Mouse (Mus musculus) embryonic facial prominence, embryonic 12.5 days (tissue): Measurements from ENCODE around the gene Apmap. TPM values are rescaled to one million over a fixed set of nuclear protein-coding genes. Genes with fewer than 3 reads are reported as not detected.
A peak's percentile ranks its signal among the peaks of the same experiment; 100 is the strongest.

ENCODE experiments used
- ATAC-seq: fragments of 200-750 bp; cut with Nextera tagmentation; 2 replicates; pipeline ENCODE4 v1.8.0; 2017; ENCODE audit not compliant: insufficient number of reproducible peaks, insufficient read depth, low FRiP score, low TSS enrichment
- H3K27ac ChIP-seq: fragments of 300-500 bp; sonication (generic); 2 replicates; pipeline ENCODE4 v1.5.1; 2016; ENCODE audit warnings: mild to moderate bottlenecking
- H3K27me3 ChIP-seq: fragments of 300-500 bp; sonication (generic); 2 replicates; pipeline ENCODE4 v1.6.1; 2016; ENCODE audit warnings: mild to moderate bottlenecking, moderate library complexity
- H3K36me3 ChIP-seq: fragments of 300-500 bp; sonication (generic); 2 replicates; pipeline ENCODE4 v1.6.1; 2016; ENCODE audit warnings: mild to moderate bottlenecking
- H3K4me1 ChIP-seq: fragments of 300-500 bp; sonication (generic); 2 replicates; pipeline ENCODE4 v1.6.1; 2016
- H3K4me2 ChIP-seq: fragments of 300-500 bp; sonication (generic); replicated peaks from 2 replicates; pipeline ENCODE4 v1.6.1; 2016; ENCODE audit warnings: mild to moderate bottlenecking, moderate library complexity
- H3K4me3 ChIP-seq: fragments of 300-500 bp; sonication (generic); 2 replicates; pipeline ENCODE4 v1.5.1; 2016; ENCODE audit warnings: mild to moderate bottlenecking
- H3K9ac ChIP-seq: fragments of 300-500 bp; sonication (generic); 2 replicates; pipeline ENCODE4 v1.6.1; 2016; ENCODE audit warnings: mild to moderate bottlenecking, moderate library complexity
- H3K9me3 ChIP-seq: fragments of 300-500 bp; sonication (generic); 2 replicates; pipeline ENCODE4 v1.6.1; 2016; ENCODE audit warnings: mild to moderate bottlenecking, moderate library complexity
- WGBS: fragments of 180-500 bp; shearing (Covaris S2); methylation state at CpG from one replicate; pipeline ENCODE4 v1.1.7; 2016; 5-methylcytosine and 5-hydroxymethylcytosine counted together
- polyA plus RNA-seq: library from polyadenylated mRNA; unstranded; fragments of >200 nt; fragmentation: Nextera tagmentation; extraction: Ambion mirVana; gene quantifications from 2 replicates; pipeline ENCODE4 v1.2.1, GENCODE M21; 2016

The Apmap gene
- polyA plus RNA-seq, 1 experiment from 2014 or later, result 27.9 TPM

DNA sequence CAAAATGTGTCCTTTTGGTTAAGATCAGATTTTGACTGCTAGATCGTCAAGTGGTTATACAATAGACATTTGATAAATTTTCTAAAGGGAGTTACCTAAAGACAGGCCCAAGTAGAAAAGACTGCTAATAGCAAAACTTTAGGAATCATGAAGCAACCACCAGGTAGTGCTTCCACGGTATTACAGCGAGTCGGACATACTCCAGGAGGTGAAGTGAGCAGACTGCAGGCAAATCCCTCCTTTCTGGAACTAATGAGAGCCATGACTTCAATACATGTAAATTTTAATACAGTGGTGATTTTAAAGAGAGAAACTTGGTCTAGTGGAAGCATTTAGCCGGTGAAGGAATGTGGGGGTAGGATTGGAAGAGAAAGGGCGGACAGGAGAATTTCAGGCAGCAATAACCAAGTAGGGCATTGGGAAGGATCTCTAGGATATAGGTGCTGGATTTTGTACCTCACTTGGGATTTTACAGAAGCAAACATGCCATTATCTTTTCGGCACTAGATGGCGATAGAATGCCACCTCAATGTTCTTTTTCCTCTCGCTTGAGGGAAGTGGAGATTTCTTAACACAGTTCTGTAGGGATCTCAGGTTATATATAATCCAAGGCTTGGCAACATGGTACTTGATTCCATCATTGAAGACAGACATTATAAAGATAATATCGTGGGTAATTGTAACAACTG is 649 bp upstream of the Apmap start:
- Histone ChIP-seq H3K27me3 (no peaks in the 10 kb centered on the region), H3K27ac (peak overlapping the region; percentile 54; the same call in 1 of the 2 replicates), H3K36me3 (no peaks in the 10 kb centered on the region), H3K9ac (peak overlapping the region; percentile 75; the same call in 1 of the 2 replicates), H3K4me2 (peak overlapping the region; percentile 81), H3K4me1 (peaks cover 8% of the 10 kb centered on the region; the same call in 1 of the 2 replicates), H3K4me3 (peak overlapping the region; percentile 94), H3K9me3 (no peaks in the 10 kb centered on the region)
- 2% methylated on average over 10 of the region's 10 CpGs for WGBS
- peak; percentile 64 for ATAC-seq

DNA sequence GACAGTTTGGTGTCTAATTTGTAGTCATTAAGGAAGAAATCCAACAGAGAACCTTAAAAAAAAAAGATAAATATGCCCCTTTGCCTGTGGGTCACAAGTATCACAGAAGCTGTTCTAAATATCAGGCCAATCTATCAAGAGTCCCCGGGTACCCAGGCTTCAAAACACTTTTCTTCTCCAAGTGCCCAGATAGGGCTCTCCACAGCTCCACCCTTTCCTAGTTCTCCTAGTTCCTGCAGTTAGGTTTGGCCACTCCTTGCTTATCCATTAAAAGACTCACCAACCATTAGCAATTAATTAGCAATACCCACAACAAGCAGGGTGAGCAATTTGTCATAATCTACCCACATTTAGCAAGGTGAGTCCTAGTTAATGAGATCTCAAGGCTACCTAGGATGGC is 1.3 kb downstream of the Apmap start:
- Histone ChIP-seq H3K36me3 (no peaks in the 10 kb centered on the region), H3K4me3 (no peak overlapping the region), H3K27me3 (no peaks in the 10 kb centered on the region), H3K4me2 (peak overlapping the region; percentile 81), H3K4me1 (peaks cover 8% of the 10 kb centered on the region; the same call in 1 of the 2 replicates), H3K9me3 (no peaks in the 10 kb centered on the region), H3K27ac (no peak overlapping the region), H3K9ac (no peak overlapping the region)
- ATAC-seq, result no peak
- WGBS, result 79% methylated on average over 1 of the region's 1 CpGs

DNA sequence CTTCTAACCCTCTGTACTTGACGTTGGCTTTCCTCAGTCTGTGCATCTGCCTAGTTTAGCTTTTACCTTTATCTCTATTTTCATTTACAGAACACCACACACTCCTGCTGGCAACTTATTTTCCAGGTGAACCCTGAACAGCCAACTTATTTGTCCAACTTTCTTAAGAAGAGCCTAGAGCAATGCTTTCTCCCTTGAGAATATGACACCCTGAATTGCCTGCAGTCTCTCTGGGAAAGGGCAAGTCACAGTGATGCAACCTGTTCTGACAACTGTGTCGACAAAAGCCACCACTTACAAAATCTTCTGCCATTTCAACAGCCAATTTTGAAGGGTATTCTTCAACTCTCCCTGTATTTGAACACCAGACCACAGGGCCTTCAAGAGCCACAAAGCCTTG is 3.6 kb downstream of the Apmap start:
- Histone ChIP-seq H3K27me3 (no peaks in the 10 kb centered on the region), H3K36me3 (no peaks in the 10 kb centered on the region), H3K9ac (no peak overlapping the region), H3K4me1 (peaks cover 8% of the 10 kb centered on the region; the same call in 1 of the 2 replicates), H3K27ac (no peak overlapping the region), H3K4me2 (no peak overlapping the region), H3K9me3 (no peaks in the 10 kb centered on the region), H3K4me3 (no peak overlapping the region)
- 83% methylated on average over 2 of the region's 2 CpGs for WGBS
- ATAC-seq, result no peak

DNA sequence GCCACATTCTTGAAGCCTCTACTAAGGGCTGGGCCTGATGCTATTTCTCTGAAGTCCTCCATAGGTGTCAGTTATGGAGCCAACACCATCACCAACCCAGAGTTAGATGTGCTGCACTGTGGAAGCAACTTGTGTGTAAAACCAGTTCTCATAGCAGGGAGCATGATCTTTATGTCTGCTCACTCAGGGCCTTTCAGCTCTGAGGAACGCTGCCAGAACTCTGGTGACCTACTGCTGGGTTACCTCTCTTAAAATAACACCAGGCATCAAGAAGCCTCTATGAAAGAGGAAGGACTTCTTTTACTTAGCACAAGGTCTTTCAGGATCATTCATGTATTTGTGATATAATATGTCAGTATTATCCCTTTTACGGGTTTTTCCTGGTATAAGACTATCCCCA is 6.2 kb downstream of the Apmap start:
- Histone ChIP-seq H3K4me2 (no peak overlapping the region), H3K27ac (no peak overlapping the region), H3K4me1 (peaks cover 2% of the 10 kb centered on the region; the same call in 1 of the 2 replicates), H3K4me3 (no peak overlapping the region), H3K36me3 (no peaks in the 10 kb centered on the region), H3K9ac (no peak overlapping the region), H3K27me3 (no peaks in the 10 kb centered on the region), H3K9me3 (no peaks in the 10 kb centered on the region)
- WGBS, result 91% methylated on average over 2 of the region's 2 CpGs
- ATAC-seq, result no peak

DNA sequence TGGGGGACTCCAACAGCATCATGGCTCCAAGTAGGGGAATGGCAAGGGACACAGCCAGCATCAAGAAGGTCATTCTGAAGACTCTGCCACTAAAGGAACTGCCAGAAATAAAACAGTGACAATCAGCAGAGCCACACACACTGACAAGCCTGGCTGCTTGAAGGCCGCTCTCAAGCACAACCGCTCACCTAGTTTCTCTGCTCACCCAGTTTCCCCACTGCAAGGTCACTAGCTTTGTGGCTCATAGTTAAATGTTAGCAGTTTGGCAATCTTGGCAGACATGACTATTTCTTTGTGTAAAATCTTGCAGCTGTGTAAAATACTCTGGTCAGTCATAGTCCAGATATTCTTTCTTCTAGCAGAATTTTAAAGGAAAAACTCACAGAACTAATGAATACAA is 8.1 kb downstream of the Apmap start:
- Histone ChIP-seq H3K4me1 (no peaks in the 10 kb centered on the region), H3K27me3 (no peaks in the 10 kb centered on the region), H3K9ac (no peak overlapping the region), H3K9me3 (no peaks in the 10 kb centered on the region), H3K4me3 (no peak overlapping the region), H3K36me3 (no peaks in the 10 kb centered on the region), H3K27ac (no peak overlapping the region), H3K4me2 (no peak overlapping the region)
- WGBS, result 95% methylated on average over 2 of the region's 2 CpGs
- ATAC-seq, result no peak

DNA sequence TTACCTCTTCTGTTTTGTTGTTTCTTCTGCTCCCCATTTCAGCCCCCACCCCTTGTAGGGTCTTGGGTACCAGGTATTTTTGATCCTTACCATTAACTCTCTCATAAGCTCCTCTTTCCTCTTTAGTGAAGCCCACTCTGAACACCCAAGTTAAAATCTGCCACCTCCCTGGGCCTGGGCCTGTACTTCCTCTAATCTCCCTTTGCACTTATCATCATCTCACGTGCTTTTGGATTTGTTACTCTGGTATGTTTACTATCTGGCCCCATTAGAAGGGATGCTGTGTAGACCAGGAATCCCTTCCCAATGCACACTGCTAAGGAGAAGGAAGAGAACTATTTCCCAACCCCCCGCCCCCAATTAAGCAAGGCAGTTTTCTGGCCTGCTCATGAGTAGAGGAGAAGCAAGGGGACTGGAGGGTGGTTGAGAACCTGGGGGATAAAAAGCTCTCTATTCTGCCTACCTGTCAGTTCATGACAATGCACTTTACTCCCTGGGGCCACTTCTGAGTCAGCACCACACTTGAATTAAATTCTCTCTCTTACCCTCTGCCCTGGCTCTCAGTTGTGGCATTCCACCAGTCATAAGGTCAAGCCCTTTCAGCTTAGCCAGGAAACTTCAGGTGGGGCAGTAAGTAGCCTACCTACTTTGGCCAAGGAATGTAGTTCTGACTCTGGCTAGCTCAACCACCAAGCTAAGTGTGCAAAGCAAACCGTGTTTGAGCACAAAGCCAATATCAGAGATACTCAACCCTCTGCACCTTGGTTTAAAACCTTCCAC is 12.8 kb downstream of the Apmap start:
- Histone ChIP-seq H3K4me3 (no peak overlapping the region), H3K4me1 (no peaks in the 10 kb centered on the region), H3K27me3 (no peaks in the 10 kb centered on the region), H3K9me3 (no peaks in the 10 kb centered on the region), H3K9ac (no peak overlapping the region), H3K27ac (no peak overlapping the region), H3K4me2 (no peak overlapping the region), H3K36me3 (peaks cover 13% of the 10 kb centered on the region; the same call in 1 of the 2 replicates)
- ATAC-seq, result no peak
- WGBS, result 85% methylated on average over 3 of the region's 3 CpGs

DNA sequence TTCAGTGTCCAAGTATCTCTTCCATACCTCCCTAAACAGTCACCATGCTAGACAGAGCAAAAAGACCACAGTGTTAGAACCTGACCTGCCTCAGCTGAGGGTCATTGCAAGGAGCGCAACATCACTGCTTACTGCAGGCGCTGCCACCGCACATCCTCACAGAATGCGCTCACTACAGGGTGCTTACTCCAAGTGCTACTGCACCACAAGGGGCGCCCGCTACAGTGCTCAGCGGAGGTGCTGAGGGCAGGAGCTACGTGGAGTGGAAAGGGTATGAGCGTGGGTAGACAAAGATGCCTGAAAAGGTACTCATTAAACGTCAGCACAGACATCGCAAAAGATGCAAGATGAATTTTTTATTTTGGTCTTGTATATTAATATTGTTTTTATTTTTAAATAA is 19.3 kb downstream of the Apmap start:
- no peak overlapping the region for H3K27ac ChIP-seq
- no peak overlapping the region for H3K4me2 ChIP-seq
- H3K9ac ChIP-seq, result no peak overlapping the region
- no peak for ATAC-seq
- H3K36me3 ChIP-seq, result peaks cover 52% of the 10 kb centered on the region
- no peaks in the 10 kb centered on the region for H3K9me3 ChIP-seq
- no peaks in the 10 kb centered on the region for H3K27me3 ChIP-seq
- no peak overlapping the region for H3K4me3 ChIP-seq
- H3K4me1 ChIP-seq, result no peaks in the 10 kb centered on the region
- WGBS, result 76% methylated on average over 11 of the region's 11 CpGs

DNA sequence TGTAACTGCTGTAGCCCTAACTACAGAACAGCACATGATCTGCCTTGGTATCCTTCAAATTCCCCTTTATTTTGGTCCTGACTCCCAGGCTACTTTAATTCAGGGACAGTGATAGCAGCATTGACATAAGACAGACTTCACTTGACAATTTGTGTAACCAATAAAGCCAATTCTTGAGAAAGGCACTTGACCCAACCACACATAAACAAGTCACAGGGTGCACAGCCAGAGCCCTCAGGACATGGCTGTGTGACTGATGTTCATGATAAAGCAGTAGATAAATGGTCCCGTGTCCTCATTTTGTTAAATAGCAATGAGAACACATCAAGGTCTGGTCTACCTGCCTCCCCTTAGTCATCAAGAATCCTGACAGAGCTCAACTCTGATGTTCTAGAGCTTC is 28.7 kb downstream of the Apmap start:
- Histone ChIP-seq H3K9ac (no peak overlapping the region), H3K27ac (no peak overlapping the region), H3K27me3 (no peaks in the 10 kb centered on the region), H3K4me1 (no peaks in the 10 kb centered on the region), H3K36me3 (peaks cover 20% of the 10 kb centered on the region), H3K4me2 (no peak overlapping the region), H3K9me3 (no peaks in the 10 kb centered on the region), H3K4me3 (no peak overlapping the region)
- WGBS, result 93% methylated on average over 1 of the region's 1 CpGs
- ATAC-seq, result no peak

DNA sequence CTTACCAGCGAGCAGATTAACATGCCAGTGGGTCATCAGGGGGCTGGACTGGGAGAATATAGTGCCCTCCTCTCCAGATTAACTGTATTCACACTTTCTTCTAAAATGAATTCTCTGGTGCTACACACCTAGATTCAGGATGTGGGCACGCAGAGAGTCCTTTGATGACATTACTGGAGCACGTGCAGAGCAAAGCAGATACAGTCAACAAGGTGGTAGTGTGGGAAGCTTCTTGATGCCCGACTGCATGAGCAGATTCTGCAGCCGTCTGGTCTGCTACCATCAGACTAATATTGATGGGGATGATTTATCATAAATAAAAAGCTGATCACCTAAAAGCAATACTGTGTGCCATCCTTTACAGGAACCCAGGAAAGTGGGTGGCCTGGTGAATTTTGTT is 29.8 kb downstream of the Apmap start:
- H3K36me3 ChIP-seq, result peaks cover 10% of the 10 kb centered on the region
- no peaks in the 10 kb centered on the region for H3K4me1 ChIP-seq
- H3K27ac ChIP-seq, result no peak overlapping the region
- H3K9ac ChIP-seq, result no peak overlapping the region
- no peaks in the 10 kb centered on the region for H3K9me3 ChIP-seq
- H3K27me3 ChIP-seq, result no peaks in the 10 kb centered on the region
- no peak overlapping the region for H3K4me2 ChIP-seq
- 84% methylated on average over 5 of the region's 5 CpGs for WGBS
- H3K4me3 ChIP-seq, result no peak overlapping the region
- ATAC-seq, result no peak

DNA sequence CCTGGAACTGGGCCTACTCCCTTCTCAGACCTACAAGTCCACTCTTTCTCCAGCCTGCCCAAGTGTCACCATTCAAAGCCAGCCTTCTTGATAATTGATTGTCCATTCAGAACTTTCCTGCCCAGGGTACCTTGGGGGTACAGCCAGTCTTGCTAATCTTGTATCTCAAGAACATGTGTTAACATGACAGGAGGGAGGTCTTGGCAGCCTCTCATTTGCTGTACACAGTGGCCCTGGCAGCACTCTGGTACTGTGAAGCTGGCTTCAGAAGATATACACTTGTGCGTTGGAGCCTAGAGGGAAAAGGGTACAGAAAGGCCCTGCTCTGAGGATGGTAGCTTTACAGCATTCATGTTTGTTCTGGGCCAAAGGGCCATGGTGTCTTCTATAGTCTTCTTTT is 32.1 kb downstream of the Apmap start:
- Histone ChIP-seq H3K4me1 (no peaks in the 10 kb centered on the region), H3K36me3 (0 out of 2 replicates have a peak, but pooled peaks cover 4% of the 10 kb centered on the region), H3K4me3 (no peak overlapping the region), H3K9me3 (no peaks in the 10 kb centered on the region), H3K27ac (no peak overlapping the region), H3K9ac (no peak overlapping the region), H3K4me2 (no peak overlapping the region), H3K27me3 (no peaks in the 10 kb centered on the region)
- WGBS, result 96% methylated on average over 1 of the region's 1 CpGs
- no peak for ATAC-seq

DNA sequence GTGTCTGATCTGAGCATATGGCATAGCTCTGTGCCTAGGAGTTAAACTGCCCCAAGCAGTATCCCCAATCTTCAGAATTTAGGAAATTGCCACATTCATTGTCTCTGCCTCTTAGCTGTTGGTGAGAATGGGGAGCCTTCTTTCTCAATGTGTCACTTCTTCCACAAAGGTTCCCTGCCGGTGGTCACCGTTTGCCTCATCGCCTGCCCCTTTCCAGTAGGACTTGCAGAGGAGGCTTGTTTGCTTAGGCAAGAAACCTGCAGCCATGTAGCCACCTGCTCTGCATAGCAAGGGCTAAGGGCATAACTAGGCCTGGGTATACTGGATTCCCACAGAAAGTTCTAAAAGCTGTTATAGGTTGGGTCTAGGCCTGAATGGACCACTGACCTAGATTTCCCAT is 35.9 kb downstream of the Apmap start:
- Histone ChIP-seq H3K4me3 (no peak overlapping the region), H3K36me3 (0 out of 2 replicates have a peak, but pooled peaks cover 4% of the 10 kb centered on the region), H3K27ac (no peak overlapping the region), H3K4me2 (no peak overlapping the region), H3K9me3 (no peaks in the 10 kb centered on the region), H3K4me1 (no peaks in the 10 kb centered on the region), H3K9ac (no peak overlapping the region), H3K27me3 (no peaks in the 10 kb centered on the region)
- ATAC-seq, result no peak
- 87% methylated on average over 3 of the region's 3 CpGs for WGBS

DNA sequence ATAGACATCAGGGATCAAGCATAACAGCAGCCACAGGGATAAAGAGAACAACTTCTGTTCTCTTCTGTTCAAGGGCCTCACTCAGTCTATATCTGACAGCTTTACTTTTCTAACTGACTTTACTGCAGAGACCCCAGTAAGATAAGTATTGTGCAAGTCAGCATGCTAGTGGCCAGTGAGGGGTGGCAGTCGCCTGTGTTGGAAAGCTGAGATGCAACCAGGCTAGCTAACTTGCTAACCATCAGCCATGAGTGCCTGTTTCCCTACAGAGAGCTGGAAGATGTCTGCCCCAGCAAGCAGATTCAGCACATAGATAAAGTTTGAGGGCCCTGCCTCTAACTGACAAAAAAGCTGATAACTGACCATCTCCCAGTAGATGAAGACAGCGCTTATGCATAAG is 37.6 kb downstream of the Apmap start:
- Histone ChIP-seq H3K4me2 (no peak overlapping the region), H3K9me3 (no peaks in the 10 kb centered on the region), H3K4me3 (no peak overlapping the region), H3K9ac (no peak overlapping the region), H3K27me3 (no peaks in the 10 kb centered on the region), H3K36me3 (no peaks in the 10 kb centered on the region), H3K27ac (no peak overlapping the region), H3K4me1 (no peaks in the 10 kb centered on the region)
- 81% methylated on average over 2 of the region's 2 CpGs for WGBS
- no peak for ATAC-seq
